Mouse (Mus musculus) lung, postnatal 25 days (tissue): Measurements from ENCODE around the gene Rag1.

Experiments used
- DNase-seq: peaks from one replicate; pipeline ENCODE4 v3.0.0; 2022; ENCODE audit warnings: low spot score

Gene Rag1

DNA sequence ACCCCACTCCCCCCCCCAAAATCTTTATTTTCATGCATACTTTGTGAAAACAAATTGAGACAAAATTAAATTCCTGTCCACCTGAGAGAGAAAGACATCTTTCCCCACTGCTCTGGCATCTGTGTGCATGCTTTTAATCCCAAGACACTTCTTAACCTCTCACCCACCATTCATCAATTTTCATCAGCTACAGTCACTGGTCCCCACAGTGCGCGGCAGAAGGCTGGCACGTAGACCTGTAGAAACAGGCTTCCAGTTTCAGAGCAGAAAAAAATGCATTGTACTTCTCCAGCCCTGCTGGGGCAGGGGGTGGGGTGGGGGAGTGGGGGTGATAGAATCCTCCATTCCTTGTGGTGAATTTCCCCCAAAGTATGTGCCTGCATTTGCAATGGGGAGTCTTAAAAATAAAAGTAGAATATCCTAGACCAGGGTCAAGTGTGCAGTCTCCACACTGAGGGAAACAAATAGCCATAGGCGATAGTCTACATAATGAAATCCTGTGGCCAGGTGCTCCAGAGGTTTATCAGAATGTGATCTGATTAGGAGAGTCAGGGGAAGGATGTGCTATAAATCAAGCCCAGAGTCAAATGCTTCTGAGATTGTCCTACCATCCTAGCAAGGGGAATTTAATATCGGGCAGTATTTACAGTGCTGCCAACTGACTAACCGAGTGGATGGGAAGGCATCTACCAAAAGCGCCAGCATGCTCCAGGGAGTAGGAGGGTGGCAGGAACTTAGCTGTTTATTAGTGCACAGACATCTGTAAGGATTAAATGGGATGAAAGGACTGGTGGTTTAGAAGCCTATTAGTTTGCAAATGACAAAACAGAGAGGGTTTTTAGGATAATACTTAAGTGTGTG is 10.1 kb downstream of the Rag1 start:
- DNase-seq = no peak

- peak; percentile 95 for DNase-seq
Observed at GRCm38 (mm10) chr2:101628297-101629236, 20.7 kb downstream of the Rag1 start.

- no peak for DNase-seq
Observed at GRCm38 (mm10) chr2:101627227-101627626, 22.1 kb downstream of the Rag1 start.

DNA sequence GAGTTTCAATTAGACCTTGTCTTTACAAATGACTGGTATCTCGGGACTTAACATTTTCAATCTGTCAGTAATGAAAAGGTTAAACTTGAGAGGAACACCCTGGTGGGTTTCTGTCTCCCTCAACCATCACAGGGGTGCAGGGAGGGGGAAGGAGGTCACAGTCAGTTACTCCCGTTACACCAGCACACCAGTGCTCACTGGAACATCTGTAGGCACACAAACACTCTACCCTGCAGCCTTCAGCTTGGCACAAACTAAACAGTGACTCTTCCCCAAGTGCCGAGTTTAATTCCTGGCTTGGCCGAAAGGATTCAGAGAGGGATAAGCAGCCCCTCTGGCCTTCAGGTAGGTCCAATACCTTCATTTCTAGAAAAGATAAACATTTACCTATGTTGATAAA is 24.8 kb downstream of the Rag1 start, which contains the start of gene Rag2:
TSS of gene Rag2 (plus strand) at position 193 of the 400 bp plus-strand sequence.
- DNase-seq = no peak

- DNase-seq = no peak
Observed at GRCm38 (mm10) chr2:101624011-101624410, 25.3 kb downstream of the Rag1 start.

- no peak for DNase-seq
Observed at GRCm38 (mm10) chr2:101623042-101623441, 26.3 kb downstream of the Rag1 start.

GRCm38 (mm10) chr2:101621611-101622010 is 27.7 kb downstream of the Rag1 start:
- DNase-seq = no peak

DNA sequence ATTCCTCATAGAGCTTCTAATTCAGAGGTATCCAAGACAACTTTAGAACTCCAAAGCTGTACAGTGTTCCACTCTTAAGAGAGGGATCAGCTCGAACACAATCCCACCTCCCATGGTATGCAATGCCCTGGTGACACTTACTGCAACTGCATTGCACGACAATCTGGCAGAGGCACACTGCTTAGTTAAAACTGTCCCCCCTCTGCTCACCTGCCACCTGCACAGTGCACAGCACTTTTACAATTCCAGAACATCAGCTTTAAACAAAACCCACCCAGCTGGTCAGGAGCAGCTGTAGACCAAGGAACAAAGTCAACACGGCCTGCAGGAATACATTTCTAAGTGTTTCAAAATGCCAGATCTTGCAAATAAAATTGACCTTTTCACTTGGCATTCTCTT is 28.4 kb downstream of the Rag1 start:
- DNase-seq = no peak

DNA sequence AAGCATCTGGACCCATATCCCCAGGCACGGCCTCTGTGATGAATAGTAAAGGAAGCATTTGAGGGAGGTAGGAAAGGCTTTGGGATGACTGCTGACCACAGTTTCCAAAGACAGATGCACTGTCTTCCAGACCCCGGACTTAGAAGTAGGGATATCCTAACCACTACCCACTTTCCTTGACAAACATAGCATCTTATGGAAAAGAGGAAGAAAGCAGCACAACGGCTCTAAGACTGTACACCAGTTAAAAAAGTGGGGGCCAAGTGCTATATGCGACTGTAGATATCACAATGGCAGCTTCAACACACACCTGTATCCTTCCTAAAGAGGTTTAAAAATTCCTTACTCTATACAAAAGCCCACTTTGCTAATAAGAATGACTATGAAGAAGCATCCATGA is 30.9 kb downstream of the Rag1 start:
- no peak for DNase-seq

- no peak for DNase-seq
Observed at GRCm38 (mm10) chr2:101615464-101616305, 33.6 kb downstream of the Rag1 start.

GRCm38 (mm10) chr2:101610861-101611260 is 38.4 kb downstream of the Rag1 start:
- no peak for DNase-seq

- no peak for DNase-seq
Observed at GRCm38 (mm10) chr2:101608232-101608894, 40.9 kb downstream of the Rag1 start.

- no peak for DNase-seq
Observed at GRCm38 (mm10) chr2:101603099-101603498, 46.2 kb downstream of the Rag1 start.

GRCm38 (mm10) chr2:101600703-101601102 is 48.6 kb downstream of the Rag1 start:
- no peak for DNase-seq

DNA sequence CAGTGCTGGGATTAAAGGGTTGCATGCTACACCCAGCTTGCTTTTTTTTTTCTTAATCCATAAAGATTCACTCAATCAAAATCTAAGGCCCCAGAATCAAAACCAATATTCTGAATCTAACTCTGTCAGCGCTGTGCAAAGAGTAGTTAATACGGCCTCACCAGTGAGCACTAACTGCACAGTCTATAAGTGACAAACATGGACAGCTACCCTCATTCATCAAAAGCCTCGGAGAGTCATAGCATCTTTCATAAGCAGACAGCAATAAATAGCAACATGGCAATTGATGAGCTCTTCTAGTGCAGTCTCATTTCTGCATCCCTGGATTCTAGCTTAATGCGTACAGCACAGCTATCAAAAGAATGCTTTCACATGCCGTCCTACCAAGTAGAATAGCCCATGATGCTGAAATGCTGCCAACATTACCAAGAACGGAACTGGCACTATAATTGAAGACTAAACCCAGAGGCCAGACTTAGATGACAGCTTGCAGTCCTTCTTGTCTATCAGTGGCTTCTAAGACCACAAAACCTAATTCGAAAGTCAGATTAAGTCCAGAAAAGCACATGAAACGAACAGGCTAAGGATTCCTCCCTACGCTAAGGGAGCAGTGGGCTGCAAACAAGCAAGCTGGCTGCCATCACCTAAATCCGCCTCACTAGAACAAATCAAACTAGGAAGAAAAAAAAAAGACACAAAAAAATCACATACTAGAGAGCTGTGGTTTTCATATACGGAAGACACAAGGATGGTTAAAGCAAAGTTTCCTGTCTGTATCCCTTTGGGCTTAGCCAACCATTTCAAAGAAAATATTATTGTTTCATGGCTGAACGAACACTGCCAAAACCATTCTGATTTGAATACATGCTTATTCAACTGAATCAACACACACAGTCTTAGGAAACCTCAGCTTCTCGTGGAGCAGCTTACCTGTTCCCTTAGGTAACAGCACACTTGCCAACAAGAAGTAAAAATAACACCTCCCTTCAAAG is 50.8 kb downstream of the Rag1 start:
- no peak for DNase-seq

- DNase-seq = no peak
Observed at GRCm38 (mm10) chr2:101597186-101597585, 52.1 kb downstream of the Rag1 start.

DNA sequence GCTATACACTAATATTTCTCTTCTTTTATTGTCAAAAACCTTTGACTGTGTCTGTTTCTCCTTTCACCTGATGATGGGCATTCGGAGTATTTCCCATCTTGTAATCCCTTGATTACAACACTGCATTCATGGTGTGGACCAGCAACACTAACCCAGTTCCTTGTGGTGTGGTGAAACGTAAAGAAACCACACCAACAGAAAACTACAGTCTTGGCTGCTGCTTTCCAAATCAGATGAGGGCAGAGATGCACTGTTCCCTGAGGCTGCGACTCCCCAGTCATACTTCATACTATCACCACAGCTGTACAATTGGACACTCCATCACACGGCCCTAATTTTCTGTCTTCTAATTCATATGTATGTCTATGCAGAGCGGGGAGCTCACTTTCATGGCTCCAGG is 54.6 kb downstream of the Rag1 start:
- no peak for DNase-seq

GRCm38 (mm10) chr2:101592886-101593285 is 56.4 kb downstream of the Rag1 start:
- DNase-seq = no peak

DNA sequence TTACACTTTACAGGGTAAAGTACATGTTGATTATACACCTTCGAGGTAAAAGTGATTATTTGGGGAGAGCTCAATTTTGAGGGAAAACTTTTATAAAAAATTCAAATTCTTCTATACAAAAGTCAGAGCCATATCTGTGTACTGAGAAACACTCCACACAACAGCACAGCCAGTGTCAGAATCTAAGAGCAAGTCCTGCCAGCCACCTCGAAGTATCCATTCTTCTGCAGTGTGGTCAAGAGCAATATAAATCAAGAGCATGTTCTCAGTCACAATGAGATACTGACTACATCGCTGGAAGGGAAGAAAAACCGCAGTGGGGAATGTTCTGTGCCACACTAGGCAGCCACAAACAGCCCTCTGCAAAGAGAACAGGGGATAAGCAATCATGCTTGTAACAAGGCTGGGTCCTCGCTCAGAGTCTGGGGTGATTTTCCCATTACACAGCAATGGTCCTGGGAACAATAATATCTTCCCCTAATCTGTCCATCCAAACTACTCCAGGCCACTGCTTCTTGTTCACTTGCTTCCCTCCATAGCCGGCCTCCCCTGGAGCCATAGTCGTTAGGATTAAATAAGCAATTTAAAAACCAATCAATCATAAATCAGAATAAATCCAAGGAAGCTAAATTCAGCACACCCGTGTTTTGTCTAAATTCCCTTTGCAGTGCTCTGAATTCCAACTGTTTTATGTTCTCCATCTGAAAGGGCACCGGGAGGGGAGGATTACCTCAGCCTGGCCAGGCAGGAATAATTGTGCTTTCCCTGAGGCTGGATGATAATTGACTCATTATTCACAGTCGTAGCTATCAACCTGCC is 57.1 kb downstream of the Rag1 start:
- DNase-seq = no peak
